Mouse (Mus musculus): ENCODE measurements around the gene Qtrt1.
"Not testable (repeated sequence)": the region's sequence is repeated elsewhere in the genome, so short reads cannot be mapped to it uniquely, and the experiment has no call there.

Qtrt1 gene

GRCm38 (mm10) chr9:21450270-21450669 lies 38.6 kb downstream of the Qtrt1 start:
- no peak for ATAC-seq (ENCODE audit: low TSS enrichment)

GRCm38 (mm10) chr9:21451391-21451790 lies 39.8 kb downstream of the Qtrt1 start:
- ATAC-seq (ENCODE audit: low TSS enrichment) = no peak

GRCm38 (mm10) chr9:21451870-21452269 lies 40.2 kb downstream of the Qtrt1 start:
- ATAC-seq (ENCODE audit: low TSS enrichment) = no peak

DNA sequence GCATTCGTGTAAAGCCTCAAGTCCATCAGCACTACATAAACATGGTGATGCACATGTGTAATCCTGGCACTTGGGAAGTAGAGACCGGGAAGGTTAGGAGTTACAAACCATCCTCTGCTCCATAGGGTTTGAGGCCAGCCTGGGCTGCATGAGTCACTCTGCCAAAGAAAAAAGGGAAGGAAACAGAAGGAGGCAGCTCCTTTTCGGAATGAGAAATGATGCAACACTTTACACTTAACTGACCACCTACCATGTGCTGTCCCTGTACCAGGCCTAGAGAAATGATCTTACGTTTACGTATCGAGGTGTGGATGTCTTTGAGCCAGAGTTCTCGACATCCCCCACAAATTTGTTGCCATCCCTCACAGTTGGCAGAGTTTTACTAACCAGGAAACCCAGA lies 41.4 kb downstream of the Qtrt1 start:
- peak; percentile 50; the same call in 1 of the 2 replicates for ATAC-seq (ENCODE audit: low TSS enrichment)

GRCm38 (mm10) chr9:21453459-21453858 lies 41.8 kb downstream of the Qtrt1 start:
- ATAC-seq (ENCODE audit: low TSS enrichment) = peak; percentile 2; the same call in 1 of the 2 replicates

DNA sequence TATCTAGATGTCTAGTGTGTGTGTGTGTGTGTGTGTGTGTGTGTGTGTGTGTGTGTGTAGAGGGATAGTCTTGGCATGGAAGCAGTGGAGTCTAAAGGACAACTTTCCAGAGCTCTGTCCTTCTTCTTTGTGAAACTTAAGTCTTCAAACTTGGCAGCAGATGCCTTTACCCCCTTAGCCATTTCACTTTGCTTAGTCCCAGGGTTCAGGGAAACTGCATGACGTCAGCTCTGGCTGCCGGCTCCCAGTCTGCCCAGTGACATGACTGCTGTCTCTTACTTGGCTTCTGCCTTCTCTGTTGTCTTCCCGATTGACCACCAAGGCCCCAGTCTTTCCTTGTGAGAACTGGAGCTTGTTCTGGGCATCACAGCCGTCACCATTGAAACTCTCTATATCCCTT lies 42.9 kb downstream of the Qtrt1 start:
- ATAC-seq (ENCODE audit: low TSS enrichment) = no peak

DNA sequence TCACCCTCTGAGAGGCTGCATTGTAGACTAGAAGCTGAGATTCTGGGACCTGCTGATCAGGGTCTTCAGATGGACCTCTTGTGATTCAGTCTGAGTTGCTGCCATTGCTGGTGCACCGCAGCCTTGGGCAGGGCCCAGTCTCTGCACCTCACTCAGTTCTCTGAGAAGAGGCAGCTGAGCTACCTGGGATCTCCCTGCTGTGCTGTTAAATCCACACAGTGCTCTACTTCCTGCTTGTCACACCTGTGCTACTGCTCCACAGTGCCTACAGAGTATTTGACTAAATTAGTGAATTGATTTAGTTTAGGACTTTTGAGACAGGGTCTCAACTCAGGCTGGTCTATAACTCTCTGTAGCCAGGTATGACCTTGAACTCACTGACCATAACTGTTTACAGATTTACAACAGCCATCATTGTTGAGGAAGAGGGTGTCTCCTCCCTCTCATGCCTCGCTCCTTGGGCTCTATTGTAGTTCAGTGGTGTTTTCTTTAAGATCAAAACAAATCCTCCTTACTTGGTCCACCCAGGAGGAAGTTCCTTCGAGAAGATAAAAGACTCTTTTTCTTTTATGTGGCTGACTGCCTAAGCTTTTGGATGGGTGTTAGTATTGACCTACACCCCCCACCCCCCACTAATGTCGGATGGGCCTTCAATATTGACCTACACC lies 43.6 kb downstream of the Qtrt1 start:
- no peak for ATAC-seq (ENCODE audit: low TSS enrichment)

GRCm38 (mm10) chr9:21456246-21456929 lies 44.8 kb downstream of the Qtrt1 start:
- ATAC-seq (ENCODE audit: low TSS enrichment) = no peak

DNA sequence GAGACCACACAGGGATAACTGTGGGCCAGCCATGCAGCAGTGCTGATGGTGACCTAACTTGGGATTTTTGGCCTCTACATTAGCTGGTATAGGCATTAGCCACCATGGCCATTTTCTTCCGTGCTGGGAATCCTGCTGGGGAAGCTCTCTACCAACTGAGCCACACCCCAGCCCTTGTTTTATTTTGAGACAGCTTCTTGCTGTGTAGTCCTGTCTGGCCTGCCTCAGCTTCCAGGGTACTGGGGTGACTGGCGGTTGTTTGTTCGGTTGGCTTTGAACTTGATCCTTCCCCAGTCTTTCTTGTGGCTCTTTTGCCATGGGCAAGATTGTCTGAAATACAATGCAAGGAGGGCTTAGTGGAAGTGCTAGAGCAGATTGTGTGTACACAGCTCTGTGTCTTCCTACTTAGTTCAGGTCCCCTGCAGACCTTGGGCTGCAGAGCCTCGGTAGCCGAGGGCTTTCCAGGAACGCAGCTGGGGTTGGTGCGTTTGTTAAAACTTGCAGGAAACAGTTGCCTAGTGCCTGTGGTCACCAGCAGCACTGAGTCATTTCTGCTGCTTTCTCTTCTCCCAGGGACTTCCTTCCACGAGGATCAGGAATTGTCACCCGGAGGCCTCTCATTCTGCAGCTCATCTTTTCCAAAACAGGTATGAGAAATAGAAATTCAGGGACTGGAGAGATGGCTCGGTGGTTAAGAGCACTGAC lies 45.4 kb downstream of the Qtrt1 start:
- no peak for ATAC-seq (ENCODE audit: low TSS enrichment)

- no peak for ATAC-seq (ENCODE audit: low TSS enrichment)
These were observed 47.2 kb downstream of the Qtrt1 start for GRCm38 (mm10) chr9:21458821-21459220.

DNA sequence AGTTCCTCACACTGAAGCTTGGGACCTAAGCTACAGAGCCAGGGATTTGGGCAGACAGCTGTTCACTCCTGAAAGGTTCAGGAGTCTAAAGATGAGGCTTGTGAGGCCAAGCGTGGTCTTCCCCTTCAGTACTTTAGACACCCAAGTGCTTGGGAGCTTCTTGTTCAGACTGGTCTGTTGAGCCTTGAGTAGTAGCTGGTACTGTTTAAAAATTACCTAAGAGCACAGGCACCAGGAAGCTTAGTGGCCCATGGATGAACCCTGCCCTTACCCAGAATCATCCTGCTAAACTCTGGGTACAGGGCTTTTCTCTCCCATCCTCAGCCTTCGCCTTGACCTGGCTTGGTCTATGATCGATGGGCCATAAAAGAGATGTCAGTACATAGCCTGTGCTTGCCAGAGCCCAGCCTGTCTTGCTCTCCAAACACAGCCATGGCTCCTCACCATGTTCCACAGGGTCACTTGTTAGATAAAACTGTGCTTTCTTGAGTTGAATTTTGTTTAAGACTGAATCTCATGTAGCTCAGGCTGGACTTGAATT lies 48.8 kb downstream of the Qtrt1 start:
- no peak for ATAC-seq (ENCODE audit: low TSS enrichment)

DNA sequence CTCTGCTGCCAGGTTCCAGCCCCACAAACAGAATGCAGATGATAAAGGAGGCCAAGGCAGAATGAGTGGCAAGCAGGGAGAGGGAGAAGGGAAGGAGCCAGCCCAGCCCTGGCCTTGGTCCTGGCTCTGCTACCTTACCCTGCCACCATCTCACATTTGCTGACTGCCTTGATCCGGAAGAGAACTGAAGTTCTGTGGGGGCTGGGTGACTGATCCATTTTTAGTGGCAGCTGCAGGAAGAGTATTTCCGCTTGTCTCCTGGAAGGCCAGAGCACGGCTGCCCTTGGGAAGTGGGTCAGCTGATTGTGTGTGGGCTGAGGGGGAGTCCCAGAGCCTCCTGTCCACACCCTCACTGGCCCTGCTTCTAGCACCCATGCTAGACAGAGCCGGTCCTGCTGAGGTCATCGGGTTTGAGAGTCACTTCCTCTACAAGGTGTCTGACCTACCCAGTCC lies 51.5 kb downstream of the Qtrt1 start:
- ATAC-seq (ENCODE audit: low TSS enrichment) = peak; percentile 67

DNA sequence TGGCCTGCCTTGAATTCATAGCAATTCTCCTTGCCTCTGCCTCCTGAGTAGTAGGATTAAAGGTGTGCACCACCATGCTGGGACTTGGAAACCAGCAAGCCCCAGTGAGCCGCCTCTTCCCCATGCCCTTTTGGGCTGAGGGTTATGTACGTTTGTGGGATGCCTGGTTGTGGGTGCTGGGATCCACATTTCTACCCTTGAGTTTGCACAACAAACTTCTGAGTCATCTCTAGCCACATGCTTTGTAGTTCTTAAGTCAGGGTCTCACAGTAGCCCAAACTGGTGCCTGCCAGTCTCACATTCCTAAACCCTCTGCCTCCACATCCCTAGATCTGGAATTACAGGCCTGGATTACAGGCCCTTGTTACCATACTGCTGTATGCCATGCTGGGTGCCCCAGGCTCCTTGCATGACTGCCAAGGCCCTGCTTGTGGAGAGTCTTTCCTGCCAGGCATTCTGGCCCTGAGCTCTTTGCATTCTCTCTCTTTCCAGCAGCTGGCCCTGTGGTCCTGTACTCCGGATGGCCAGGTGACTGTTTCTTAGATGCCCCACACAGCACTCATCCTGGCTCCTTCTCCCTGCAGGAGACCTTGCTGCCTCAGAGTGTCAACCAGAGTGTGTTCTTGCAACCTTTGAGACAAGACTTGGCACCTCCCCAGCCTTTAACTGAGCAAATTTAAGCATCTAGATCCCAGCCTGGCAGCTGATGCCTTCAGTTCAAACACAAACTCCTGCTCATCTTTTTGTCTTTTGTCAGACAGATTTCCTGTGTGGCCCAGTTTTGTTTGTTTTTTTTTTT lies 52.3 kb downstream of the Qtrt1 start:
- ATAC-seq (ENCODE audit: low TSS enrichment) = no peak

DNA sequence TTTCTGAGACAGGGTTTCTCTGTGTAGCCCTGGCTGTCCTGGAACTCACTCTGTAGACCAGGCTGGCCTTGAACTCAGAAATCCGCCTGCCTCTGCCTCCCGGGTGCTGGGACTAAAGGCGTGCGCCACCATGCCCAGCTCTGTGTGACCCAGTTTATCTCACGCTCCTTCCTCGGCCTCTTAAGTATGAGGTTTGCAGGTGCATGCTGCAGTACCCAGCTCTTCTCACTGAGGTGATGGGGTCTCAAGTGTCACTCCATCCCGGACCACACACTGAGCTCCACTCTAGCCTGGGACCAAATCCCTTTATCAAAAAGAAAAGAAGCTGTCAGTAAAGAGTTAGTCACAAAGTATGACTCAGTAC lies 52.9 kb downstream of the Qtrt1 start:
- not testable (repeated sequence) for ATAC-seq (ENCODE audit: low TSS enrichment)

DNA sequence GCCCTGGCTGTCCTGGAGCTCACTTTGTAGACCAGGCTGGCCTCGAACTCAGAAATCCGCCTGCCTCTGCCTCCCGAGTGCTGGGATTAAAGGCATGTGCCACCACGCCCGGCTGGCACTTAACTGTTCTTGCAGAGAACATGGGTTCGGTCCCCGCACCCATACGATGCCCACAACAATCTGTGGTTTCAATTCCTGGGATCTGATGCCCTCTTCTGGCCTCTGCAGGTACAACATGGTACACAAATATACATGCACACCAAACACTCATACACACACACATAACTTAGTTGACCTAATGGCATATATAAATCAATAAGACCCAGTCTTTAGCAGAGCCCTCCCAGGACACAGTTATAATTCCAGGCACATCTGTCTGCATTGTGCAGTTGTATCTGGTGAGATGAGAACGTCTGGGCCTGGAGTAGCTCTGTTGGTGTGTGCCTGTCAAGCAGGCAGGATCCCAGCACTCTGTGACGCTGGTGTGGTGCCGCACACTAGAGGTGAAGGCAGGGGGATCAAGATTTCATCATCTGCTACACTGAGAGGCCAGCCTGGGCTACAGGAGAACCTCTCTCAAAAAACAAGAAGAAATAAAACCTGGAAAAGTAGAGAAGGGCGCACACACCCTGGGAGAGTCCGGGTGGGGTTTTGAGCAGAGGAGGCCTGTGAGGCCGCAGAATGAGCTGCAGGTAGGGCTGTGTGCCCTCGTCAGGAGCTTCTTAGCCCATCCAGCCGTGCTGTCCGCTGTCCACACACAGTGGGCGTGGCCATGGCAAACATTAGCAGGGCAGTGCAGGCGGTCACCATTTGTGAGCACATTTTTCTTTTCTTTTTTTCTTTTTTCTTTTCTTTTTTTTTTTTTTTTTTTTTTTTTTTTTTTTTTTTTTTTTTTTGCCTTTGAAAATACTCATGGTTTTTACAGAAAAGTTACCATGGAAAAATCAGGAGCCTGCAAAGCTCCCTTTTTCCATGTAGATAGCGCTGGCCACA lies 57.7 kb downstream of the Qtrt1 start:
- peak; percentile 44; the same call in 1 of the 2 replicates for ATAC-seq (ENCODE audit: low TSS enrichment)
